Mouse (Mus musculus) hematopoietic stem cell, adult 5-6 weeks (primary cell): ENCODE data around the gene Matn4. TPM values are rescaled to one million over a fixed set of nuclear protein-coding genes. Genes with fewer than 3 reads are reported as not detected.

Source experiments
- ATAC-seq, 2 experiments: fragments of 125-278 bp in 1 of 2; replicated peaks in 1 of 2; 2 replicates each; pipeline ENCODE4 v1.8.0; 2016 to 2017; ENCODE audit warnings: inconsistent platforms in 2 of 2, mild to moderate bottlenecking in 2 of 2, moderate number of reproducible peaks in 2 of 2, low read depth in 1 of 2, moderate TSS enrichment in 1 of 2; ENCODE audit not compliant: low FRiP score in 2 of 2, poor library complexity in 2 of 2, severe bottlenecking in 2 of 2, insufficient read depth in 1 of 2, low TSS enrichment in 1 of 2
- total RNA-seq: library from RNA; stranded (forward); fragments of 172-1452, 232-1000 nt; gene quantifications from 2 replicates; pipeline ENCODE4 v1.2.3, GENCODE M21; 2017

The Matn4 gene
- total RNA-seq, 1 experiment from 2014 or later: not detected

GRCm38 (mm10) chr2:164423464-164423863, 18.5 kb upstream of the Matn4 start:
- no peak for ATAC-seq

- peak; percentile 12 to 25; a peak in 2 of 4 replicates for ATAC-seq
Measured at GRCm38 (mm10) chr2:164422675-164423393, 17.9 kb upstream of the Matn4 start.

GRCm38 (mm10) chr2:164421979-164422378, 17.0 kb upstream of the Matn4 start:
- no peak for ATAC-seq

- no peak for ATAC-seq
Measured at GRCm38 (mm10) chr2:164421306-164421705, 16.3 kb upstream of the Matn4 start.

GRCm38 (mm10) chr2:164419489-164419888, 14.5 kb upstream of the Matn4 start:
- ATAC-seq: no peak

- ATAC-seq: no peak
Measured at GRCm38 (mm10) chr2:164418308-164418875, 13.4 kb upstream of the Matn4 start.

GRCm38 (mm10) chr2:164417198-164417597, 12.2 kb upstream of the Matn4 start:
- ATAC-seq: no peak

GRCm38 (mm10) chr2:164414581-164414980, 9.6 kb upstream of the Matn4 start:
- ATAC-seq: no peak

GRCm38 (mm10) chr2:164414167-164414566, 9.2 kb upstream of the Matn4 start:
- ATAC-seq: no peak

- ATAC-seq: peak; percentile 56 to 62
Measured at GRCm38 (mm10) chr2:164407708-164408107, 2.7 kb upstream of the Matn4 start.

- ATAC-seq: no peak
Measured at GRCm38 (mm10) chr2:164405519-164405918, 559 bp upstream of the Matn4 start.

- no peak for ATAC-seq
Measured at GRCm38 (mm10) chr2:164404082-164404990, 624 bp downstream of the Matn4 start.

- no peak for ATAC-seq
Measured at GRCm38 (mm10) chr2:164403396-164404081, 1.4 kb downstream of the Matn4 start.

- peak; percentile 74 to 76 for ATAC-seq
Measured at GRCm38 (mm10) chr2:164402906-164403305, 2.1 kb downstream of the Matn4 start, which contains the start of gene Rbpjl. Gene Rbpjl (plus strand): TSS chr2:164403141.

GRCm38 (mm10) chr2:164396911-164397310, 8.0 kb downstream of the Matn4 start:
- 0 out of 4 replicates have a peak, but pooled peaks of 1 of the 2 experiments have one; percentile 29 for ATAC-seq

GRCm38 (mm10) chr2:164396076-164396475, 8.9 kb downstream of the Matn4 start:
- no peak for ATAC-seq

- ATAC-seq: no peak
Measured at GRCm38 (mm10) chr2:164393126-164393525, 11.8 kb downstream of the Matn4 start.
